Mouse (Mus musculus): ENCODE results near the gene Tmem171.
A peak's percentile ranks its signal among the peaks of the same experiment; 100 is the strongest.

Gene Tmem171

DNA sequence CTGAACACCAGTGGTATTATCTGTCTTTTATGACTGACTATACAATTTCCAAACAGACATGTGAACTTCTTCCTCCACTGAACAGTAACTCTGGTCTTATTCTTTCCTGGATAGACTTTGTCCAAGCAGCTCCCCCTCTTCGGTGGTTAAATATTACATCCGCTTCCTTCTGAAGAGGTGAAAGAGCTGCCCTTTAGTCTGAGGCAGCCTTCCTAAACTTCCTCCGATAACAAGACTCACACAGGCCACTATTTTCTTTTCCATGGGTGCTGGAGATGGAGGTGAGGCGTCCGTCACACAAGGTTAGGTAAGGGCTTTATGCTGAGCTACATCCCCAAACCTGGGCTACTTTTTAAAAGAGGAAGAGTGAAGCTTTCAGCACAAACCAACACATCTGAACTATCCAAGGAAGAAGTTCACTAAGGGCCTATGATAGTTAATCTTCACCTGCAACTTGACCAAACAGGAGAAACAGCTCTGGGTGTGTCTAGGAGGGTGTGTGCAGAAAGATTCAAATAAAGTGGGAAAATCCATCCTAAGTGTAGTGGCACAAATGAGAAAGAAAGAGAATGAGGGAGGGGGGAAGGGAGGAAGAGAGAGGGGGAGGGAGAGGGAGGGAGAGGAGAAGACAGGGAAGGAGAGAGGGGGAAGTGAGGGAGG, 56.0 kb downstream of the Tmem171 start:
- DNase-seq: peak; percentile 45 to 63

DNA sequence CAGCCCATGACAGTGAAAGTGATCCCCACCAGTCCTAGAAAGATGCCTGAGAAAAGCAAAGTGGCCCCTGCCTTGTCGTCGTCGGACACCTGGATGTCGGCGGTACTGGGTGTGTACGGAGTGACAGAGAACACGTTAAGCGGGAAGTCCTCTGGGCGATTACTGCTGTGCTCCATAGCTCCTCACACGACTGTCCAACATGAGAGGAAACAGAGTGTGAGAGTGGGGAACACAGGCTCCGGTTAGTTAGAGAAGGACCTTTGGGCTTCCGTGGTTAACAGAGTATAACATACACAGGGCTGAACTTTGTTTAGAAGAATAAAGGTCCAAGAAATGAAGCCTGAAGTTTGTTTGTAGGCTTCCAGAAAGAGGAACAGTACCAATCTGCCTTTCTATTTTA, 57.5 kb downstream of the Tmem171 start, which contains the start of gene Tmem174:
Gene Tmem174 (minus strand): TSS at position 266 of the 400 bp plus-strand sequence.
- peak; percentile 68 to 79 for DNase-seq

DNA sequence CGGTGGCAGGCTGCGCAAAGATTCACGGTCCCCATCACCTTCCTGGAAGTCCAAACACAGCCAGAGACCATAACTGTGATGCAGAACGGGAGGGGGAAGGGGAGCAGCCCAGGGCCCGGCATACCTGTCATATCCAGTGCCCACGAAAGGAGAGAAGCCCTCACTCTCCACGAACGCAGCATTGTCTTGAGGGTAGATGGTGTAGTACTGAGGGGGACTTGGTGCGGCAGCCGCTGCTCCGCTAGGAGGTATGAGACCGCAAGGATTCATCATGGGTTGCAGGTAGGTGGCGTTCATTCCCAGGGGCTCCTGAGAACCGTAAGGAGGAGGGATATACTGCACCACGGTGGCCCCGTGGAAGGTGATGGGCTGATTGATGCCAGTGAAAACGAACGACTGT, 58.1 kb downstream of the Tmem171 start:
- peak; percentile 25 to 65 for DNase-seq
